8 mouse cellular contexts compared by ENCODE assay signal in genomic region chr2:45105922-45106851, GRCm38 (mm10). TPM values are rescaled to one million over a fixed set of nuclear protein-coding genes. Genes with fewer than 3 reads are reported as not detected.
DNase-seq lines count a peak whose midpoint lies in the region; ATAC-seq and TF ChIP-seq lines count a peak whose summit lies in the region.

No protein-coding gene starts in this region.

- peak overlapping the region; percentile 75 for H3K4me2 ChIP-seq in forebrain, embryonic 13.5 days
- H3K4me2 ChIP-seq in liver, embryonic 14.5 days (ENCODE audit: low read depth) = peak overlapping the region; percentile 32

- TF ChIP-seq EP300 in liver, embryonic 14.5 days (IDR thresholded peaks at IDR 0.05; ENCODE audit: low read depth) = no peak

- no peak overlapping the region for H3K4me3 ChIP-seq in C2C12 (ENCODE audit: insufficient read depth, poor library complexity, severe bottlenecking)
- H3K4me3 ChIP-seq in forebrain, embryonic 13.5 days = peak overlapping the region; percentile 92
- no peak overlapping the region for H3K4me3 ChIP-seq in liver, embryonic 14.5 days (ENCODE audit: insufficient read depth in 1 of 2, low read depth in 2 of 2, low read length in 2 of 2)

- H3K9me3 ChIP-seq in forebrain, embryonic 13.5 days (replicated peaks) = no peaks in the 10 kb centered on the region
- H3K9me3 ChIP-seq in liver, embryonic 14.5 days (ENCODE audit: control insufficient read depth, low read length) = no peaks in the 10 kb centered on the region

- peak overlapping the region; percentile 30 for H3ac ChIP-seq in C2C12 (ENCODE audit: control insufficient read depth, insufficient read length, low read depth)

- peaks cover 13% of the 10 kb centered on the region for H3K36me3 ChIP-seq in C2C12 (ENCODE audit: control insufficient read depth, insufficient read depth)
- 0 out of 2 replicates have a peak, but pooled peaks cover 4% of the 10 kb centered on the region for H3K36me3 ChIP-seq in forebrain, embryonic 13.5 days (ENCODE audit: poor library complexity, severe bottlenecking)
- H3K36me3 ChIP-seq in liver, embryonic 14.5 days (replicated peaks; ENCODE audit: control insufficient read depth, insufficient read depth, low read depth) = no peaks in the 10 kb centered on the region; the same call in 1 of the 2 replicates

- peak; percentile 93 for DNase-seq in heart, adult 11 months
- DNase-seq in heart, postnatal 14 days = no peak
- DNase-seq in liver, embryonic 14.5 days (ENCODE audit: low read depth in 3 of 3, low spot score in 3 of 3) = no peak
- no peak for DNase-seq in thymus, postnatal 4 days
- no peak for DNase-seq in layer of hippocampus, postnatal 36 days
- no peak for DNase-seq in left cerebral cortex, postnatal 4 days

- no peak for ATAC-seq in forebrain, embryonic 13.5 days
- no peak for ATAC-seq in liver, embryonic 14.5 days (ENCODE audit: insufficient read depth)

- peak overlapping the region; percentile 46 for H3K27ac ChIP-seq in forebrain, embryonic 13.5 days
- peak overlapping the region; percentile 25; the same call in 1 of the 2 replicates for H3K27ac ChIP-seq in liver, embryonic 14.5 days

- 42% methylated on average over 7 of the region's 7 CpGs for WGBS in forebrain, embryonic 13.5 days
- WGBS in liver, embryonic 14.5 days (ENCODE audit: insufficient replicate concordance) = 50% methylated on average over 7 of the region's 7 CpGs

- H3K4me1 ChIP-seq in forebrain, embryonic 13.5 days = peaks cover 71% of the 10 kb centered on the region
- H3K4me1 ChIP-seq in liver, embryonic 14.5 days (replicated peaks; ENCODE audit: control insufficient read depth in 2 of 2, insufficient read depth in 2 of 2, low read length in 1 of 2) = peaks cover 20 to 37% of the 10 kb centered on the region in 2 experiments

- H3K79me3 ChIP-seq in C2C12 (ENCODE audit: low read depth) = peaks cover 78% of the 10 kb centered on the region

- no peak for TF ChIP-seq CTCF in C2C12 (IDR thresholded peaks at IDR 0.05; ENCODE audit: control insufficient read depth, insufficient read depth, insufficient read length)
- TF ChIP-seq CTCF in liver, embryonic 14.5 days (IDR thresholded peaks at IDR 0.05; ENCODE audit: low read depth) = no peak

- H3K79me2 ChIP-seq in C2C12 (ENCODE audit: control insufficient read depth, insufficient read depth) = peaks cover 100% of the 10 kb centered on the region

- peak overlapping the region; percentile 63 for H3K9ac ChIP-seq in forebrain, embryonic 13.5 days
- H3K9ac ChIP-seq in liver, embryonic 14.5 days (replicated peaks) = no peak overlapping the region

- no peaks in the 10 kb centered on the region for H3K27me3 ChIP-seq in C2C12 (ENCODE audit: control insufficient read depth, insufficient read depth, insufficient read length)
- H3K27me3 ChIP-seq in forebrain, embryonic 13.5 days = no peaks in the 10 kb centered on the region
- no peaks in the 10 kb centered on the region for H3K27me3 ChIP-seq in liver, embryonic 14.5 days (ENCODE audit: control insufficient read depth, insufficient read depth, low read length)

- intact Hi-C loops in heart, postnatal 14 days (cut with DNase I) = no loop called here
- intact Hi-C loops in left cerebral cortex, postnatal 4 days (cut with DNase I) = loop anchor here (5.0 to 10.0 kb wide), 4 partner anchors 179 to 1121 kb away; partner anchors contain the start of gene Gtdc1

TF ChIP-seq in C2C12, 6 proteins besides CTCF, POLR2A, EP300 and RAD21:
- TF ChIP-seq FOSL1 (IDR thresholded peaks at IDR 0.05; ENCODE audit: insufficient read depth, low read length, poor library complexity, severe bottlenecking) (no peak), MYOD1 (IDR thresholded peaks at IDR 0.05; ENCODE audit: control insufficient read depth, insufficient read length, low read depth) (no peak), USF1 (IDR thresholded peaks at IDR 0.05; ENCODE audit: low read depth) (no peak), CEBPB (IDR thresholded peaks at IDR 0.05; ENCODE audit: low read depth) (no peak), MYOG (IDR thresholded peaks at IDR 0.05; ENCODE audit: control insufficient read depth, extremely low read depth, insufficient read length) (no peak), MAX (IDR thresholded peaks at IDR 0.05) (no peak)

RNA-seq across cellular contexts. Expression of gene Zeb2, which starts 11.0 kb away (rescaled TPM):
- total RNA-seq in heart, postnatal 14 days (2021) = 10 to 100 TPM; 51.3 to 58.5 TPM
- 9.8 TPM for polyA plus RNA-seq in C2C12 (2012; fragmentation: generic; extraction: Trizol)
- polyA plus RNA-seq in forebrain, embryonic 13.5 days (2015; fragmentation: Nextera tagmentation; extraction: Ambion mirVana) = 74.7 and 85.4 TPM in 2 replicates
- polyA plus RNA-seq in liver, embryonic 14.5 days (2012; rRNA removed) = 3.9 and 5.7 TPM in 2 replicates
- 9.9 and 11.4 TPM in 2 replicates for polyA plus RNA-seq in liver, embryonic 14.5 days (2014; fragmentation: Nextera tagmentation; extraction: Ambion mirVana)
- 100 to 1,000 TPM; 402 to 403 TPM for total RNA-seq in layer of hippocampus, postnatal 36 days (2021)
- 100 to 1,000 TPM; 451 to 546 TPM for total RNA-seq in left cerebral cortex, postnatal 4 days (2021)

Comparison
In these comparisons a context has a peak if more than half of its experiments do, and no peak if none do; other contexts are left out.
1. RNA of gene Zeb2, which starts 11.0 kb away (total RNA-seq): 451 to 546 TPM in left cerebral cortex, postnatal 4 days and 402 to 403 TPM in layer of hippocampus, postnatal 36 days; 51.3 to 58.5 TPM in heart, postnatal 14 days; every median in the first group is over 4 times any median in the second.